8 mouse cellular contexts compared by ENCODE assay signal in the genomic region with DNA sequence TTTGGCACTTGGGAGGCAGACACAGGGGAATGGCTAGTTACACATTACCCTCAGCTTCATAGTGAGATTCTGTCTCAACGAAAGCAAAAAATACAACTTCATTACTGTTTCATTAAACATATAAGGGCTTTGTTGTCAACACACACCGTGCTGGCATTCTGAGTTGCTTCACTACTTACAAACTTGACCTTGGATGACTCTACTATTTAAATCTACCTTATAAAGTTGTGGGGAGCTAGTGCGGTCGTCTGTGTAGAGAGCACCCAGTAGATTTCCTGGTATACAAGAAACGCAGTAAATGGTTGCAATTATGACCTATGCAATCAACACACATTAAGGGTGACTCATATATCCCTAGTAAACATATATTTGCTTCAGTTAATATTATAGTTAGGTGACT. TPM values are rescaled to one million over a fixed set of nuclear protein-coding genes. Genes with fewer than 3 reads are reported as not detected.
A peak's percentile ranks its signal among the peaks of the same experiment; 100 is the strongest.
DNase-seq lines count a peak whose midpoint lies in the region; ATAC-seq and TF ChIP-seq lines count a peak whose summit lies in the region.

No protein-coding gene starts in this region.

- peaks cover 27% of the 10 kb centered on the region for H3K4me1 ChIP-seq in erythroblast, embryonic 14.5 days (ENCODE audit: control insufficient read depth)
- no peaks in the 10 kb centered on the region for H3K4me1 ChIP-seq in testis, adult 2 months (ENCODE audit: control insufficient read depth, insufficient read depth, low read length)
- peaks cover 15% of the 10 kb centered on the region for H3K4me1 ChIP-seq in limb, embryonic 13.5 days
- peaks cover 14% of the 10 kb centered on the region for H3K4me1 ChIP-seq in stomach, embryonic 16.5 days (ENCODE audit: control insufficient read depth, insufficient read depth, low read length)

- peak overlapping the region; percentile 71 for H3K27ac ChIP-seq in testis, adult 2 months (ENCODE audit: control insufficient read depth, insufficient read depth, low read depth, low read length)
- H3K27ac ChIP-seq in limb, embryonic 13.5 days, result no peak overlapping the region
- H3K27ac ChIP-seq in stomach, embryonic 16.5 days (ENCODE audit: low read length), result no peak overlapping the region

- peak overlapping the region; percentile 58 for H3K9ac ChIP-seq in limb, embryonic 13.5 days
- H3K9ac ChIP-seq in stomach, embryonic 16.5 days (ENCODE audit: low read length), result peak overlapping the region; percentile 40

- H3K9me3 ChIP-seq in erythroblast, embryonic 14.5 days (ENCODE audit: control insufficient read depth, low read length), result no peaks in the 10 kb centered on the region
- no peaks in the 10 kb centered on the region for H3K9me3 ChIP-seq in limb, embryonic 13.5 days
- no peaks in the 10 kb centered on the region for H3K9me3 ChIP-seq in stomach, embryonic 16.5 days (replicated peaks; ENCODE audit: control insufficient read depth, low read length)

- no peaks in the 10 kb centered on the region for H3K27me3 ChIP-seq in erythroblast, embryonic 14.5 days (ENCODE audit: control insufficient read depth)
- H3K27me3 ChIP-seq in testis, adult 2 months (ENCODE audit: control insufficient read depth, insufficient read depth, low read length), result no peaks in the 10 kb centered on the region
- H3K27me3 ChIP-seq in limb, embryonic 13.5 days, result no peaks in the 10 kb centered on the region
- H3K27me3 ChIP-seq in stomach, embryonic 16.5 days (ENCODE audit: control insufficient read depth, insufficient read depth, low read length), result no peaks in the 10 kb centered on the region

- TF ChIP-seq POLR2A in testis, adult 2 months (IDR thresholded peaks at IDR 0.05; ENCODE audit: control insufficient read depth, low read depth, low read length), result no peak

- H3K4me2 ChIP-seq in limb, embryonic 13.5 days (replicated peaks), result peak overlapping the region; percentile 65
- H3K4me2 ChIP-seq in stomach, embryonic 16.5 days (ENCODE audit: low read depth, low read length), result peak overlapping the region; percentile 48

- H3K4me3 ChIP-seq in erythroblast, embryonic 14.5 days (replicated peaks), result peak overlapping the region; percentile 99
- peak overlapping the region; percentile 91 for H3K4me3 ChIP-seq in testis, adult 2 months (ENCODE audit: control insufficient read depth, low read depth, low read length)
- peak overlapping the region; percentile 99 for H3K4me3 ChIP-seq in limb, embryonic 13.5 days
- peak overlapping the region; percentile 97 for H3K4me3 ChIP-seq in stomach, embryonic 16.5 days (replicated peaks; ENCODE audit: low read length)

- DNase-seq in testis, postnatal 10 days (ENCODE audit: low spot score), result no peak
- DNase-seq in kidney, adult 11 months, result no peak
- DNase-seq in layer of hippocampus, adult 8-10 months (ENCODE audit: low spot score in 2 of 2), result no peak

- peaks cover 7% of the 10 kb centered on the region for H3K36me3 ChIP-seq in erythroblast, embryonic 14.5 days (ENCODE audit: control insufficient read depth)
- H3K36me3 ChIP-seq in testis, adult 2 months (ENCODE audit: control insufficient read depth, insufficient read depth, low read length), result no peaks in the 10 kb centered on the region
- no peaks in the 10 kb centered on the region for H3K36me3 ChIP-seq in limb, embryonic 13.5 days
- no peaks in the 10 kb centered on the region for H3K36me3 ChIP-seq in stomach, embryonic 16.5 days (ENCODE audit: control insufficient read depth, insufficient read depth, low read length)

- TF ChIP-seq CTCF in testis, adult 2 months (IDR thresholded peaks at IDR 0.05; ENCODE audit: control insufficient read depth, insufficient read depth, insufficient replicate concordance, low read depth, low read length), result no peak

- WGBS in limb, embryonic 13.5 days, result 31% methylated on average over 5 of the region's 5 CpGs
- 26% methylated on average over 5 of the region's 5 CpGs for WGBS in stomach, embryonic 16.5 days

- no peak for ATAC-seq in erythroblast, adult 5-6 weeks (replicated peaks; ENCODE audit: low FRiP score, poor library complexity, severe bottlenecking)
- ATAC-seq in limb, embryonic 13.5 days (ENCODE audit: low FRiP score, low read depth), result no peak
- ATAC-seq in stomach, embryonic 16.5 days (ENCODE audit: insufficient read depth, low FRiP score), result no peak

RNA-seq across cellular contexts. Expression of a gene that starts 0.7 kb away (rescaled TPM):
- 0.57 and 1.6 TPM in 2 replicates for polyA plus RNA-seq in erythroblast, embryonic 14.5 days (2012)
- 67.2 and 84.4 TPM in 2 replicates for total RNA-seq in erythroblast, adult 5-6 weeks (2015; ENCODE audit: low replicate concordance)
- total RNA-seq in erythroblast, adult 5-6 weeks (2017; ENCODE audit: low replicate concordance), result 93.8 and 132 TPM in 2 replicates
- 238 and 272 TPM in 2 replicates for polyA plus RNA-seq in testis, adult 2 months (2012; rRNA removed)
- 24.0 and 24.9 TPM in 2 replicates for polyA plus RNA-seq in limb, embryonic 13.5 days (2015; fragmentation: Nextera tagmentation; extraction: Ambion mirVana)
- polyA plus RNA-seq in stomach, embryonic 16.5 days (2015; fragmentation: Nextera tagmentation; extraction: Ambion mirVana), result 16.9 and 18.5 TPM in 2 replicates
- 10 to 100 TPM; 47.5 to 57.8 (median 54.0) TPM for total RNA-seq in layer of hippocampus, adult 8-10 months (2022)

RNA-seq across cellular contexts. Expression of a gene that starts 59.1 kb away (rescaled TPM):
- polyA plus RNA-seq in erythroblast, embryonic 14.5 days (2012), result 0.70 and 0.72 TPM in 2 replicates
- total RNA-seq in erythroblast, adult 5-6 weeks (2015; ENCODE audit: low replicate concordance), result 9.2 and 10.2 TPM in 2 replicates
- total RNA-seq in erythroblast, adult 5-6 weeks (2017; ENCODE audit: low replicate concordance), result 8.9 TPM in 2 replicates
- 29.9 and 30.7 TPM in 2 replicates for polyA plus RNA-seq in testis, adult 2 months (2012; rRNA removed)
- 11.6 and 11.8 TPM in 2 replicates for polyA plus RNA-seq in limb, embryonic 13.5 days (2015; fragmentation: Nextera tagmentation; extraction: Ambion mirVana)
- 6.2 and 7.4 TPM in 2 replicates for polyA plus RNA-seq in stomach, embryonic 16.5 days (2015; fragmentation: Nextera tagmentation; extraction: Ambion mirVana)
- total RNA-seq in layer of hippocampus, adult 8-10 months (2022), result 10 to 100 TPM; 66.6 to 85.9 (median 75.5) TPM
